Mouse (Mus musculus) CH12.LX (cell line): ENCODE data around the gene Reep6. TPM values are rescaled to one million over a fixed set of nuclear protein-coding genes. Genes with fewer than 3 reads are reported as not detected.

Source experiments
- DNase-seq: peaks from one replicate; pipeline ENCODE4 v3.0.0-alpha.2; 2013; ENCODE audit errors: extremely low read depth
- H3K27ac ChIP-seq: 2 replicates; pipeline ENCODE4 v1.5.1; 2012; ENCODE audit warnings: low read depth, mild to moderate bottlenecking, control low read depth, moderate library complexity; ENCODE audit not compliant: insufficient read depth
- H3K27me3 ChIP-seq: replicated peaks from 2 replicates; pipeline ENCODE3; 2012; ENCODE audit warnings: inconsistent platforms
- H3K36me3 ChIP-seq, 2 experiments: replicated peaks in 1 of 2; 2 replicates each; pipeline versions ENCODE3 to v1.6.1; 2012; ENCODE audit warnings: inconsistent platforms in 1 of 2, low read length in 1 of 2, mild to moderate bottlenecking in 1 of 2, mixed read lengths in 1 of 2, moderate library complexity in 1 of 2; ENCODE audit not compliant: control insufficient read depth in 1 of 2, insufficient read depth in 1 of 2
- H3K4me1 ChIP-seq, 2 experiments: 2 replicates each; pipeline ENCODE4 v1.6.1; 2012; ENCODE audit warnings: inconsistent platforms in 1 of 2, moderate library complexity in 1 of 2; ENCODE audit not compliant: insufficient read depth in 2 of 2, control insufficient read depth in 1 of 2
- H3K4me2 ChIP-seq: 2 replicates; pipeline ENCODE4 v1.6.1; 2012; ENCODE audit warnings: low read depth, mild to moderate bottlenecking, control low read depth; ENCODE audit not compliant: poor library complexity, insufficient read depth, severe bottlenecking
- H3K4me3 ChIP-seq, 3 experiments: fragments of 150-350 bp in 1 of 3; sonication (generic) in 1 of 3; replicated peaks in 1 of 3; 2 replicates each; pipeline versions ENCODE3 to v1.5.1; 2011 to 2012; ENCODE audit warnings: low read depth in 2 of 3, low read length in 2 of 3, mild to moderate bottlenecking in 2 of 3, moderate library complexity in 2 of 3, control low read depth in 1 of 3, improper control_type of control experiment in 1 of 3, inconsistent platforms in 1 of 3, mixed read lengths in 1 of 3; ENCODE audit not compliant: poor library complexity in 1 of 3
- H3K79me2 ChIP-seq: replicated peaks from 2 replicates; pipeline ENCODE4 v1.6.1; 2012; ENCODE audit warnings: mild to moderate bottlenecking, moderate library complexity; ENCODE audit not compliant: control insufficient read depth, poor library complexity, insufficient read depth, severe bottlenecking; ENCODE audit errors: extremely low read depth
- H3K9ac ChIP-seq: 2 replicates; pipeline ENCODE4 v1.6.1; 2012; ENCODE audit warnings: low read depth, mild to moderate bottlenecking, control low read depth, moderate library complexity; ENCODE audit not compliant: insufficient read depth
- H3K9me3 ChIP-seq: replicated peaks from 2 replicates; pipeline ENCODE3; 2012; ENCODE audit warnings: low read length, inconsistent platforms, mixed read lengths
- BHLHE40 ChIP-seq: IDR thresholded peaks from 2 replicates; pipeline ENCODE4 v1.6.1; 2011; ENCODE audit warnings: mild to moderate bottlenecking, low read depth, low read length, improper control_type of control experiment
- CHD2 ChIP-seq: IDR thresholded peaks from 2 replicates; pipeline ENCODE4 v1.6.1; 2011; ENCODE audit warnings: low read length, improper control_type of control experiment
- CTCF ChIP-seq, 2 experiments: IDR thresholded peaks in 1 of 2; conservative IDR thresholded peaks in 1 of 2; 2 replicates each; pipeline ENCODE4 v1.5.1; 2011 to 2012; ENCODE audit warnings: low read depth in 2 of 2, low read length in 2 of 2, improper control_type of control experiment in 1 of 2, inconsistent platforms in 1 of 2, mild to moderate bottlenecking in 1 of 2, moderate library complexity in 1 of 2
- E2F4 ChIP-seq: IDR thresholded peaks from 2 replicates; pipeline ENCODE4 v1.6.1; 2011; ENCODE audit warnings: low read depth, low read length, improper control_type of control experiment; ENCODE audit not compliant: insufficient replicate concordance
- ELF1 ChIP-seq: IDR thresholded peaks from 2 replicates; pipeline ENCODE4 v1.6.1; 2014; ENCODE audit warnings: low read depth, mild to moderate bottlenecking, inconsistent platforms, low read length, improper control_type of control experiment
- ETS1 ChIP-seq: conservative IDR thresholded peaks from 2 replicates; pipeline ENCODE4 v1.6.1; 2012; ENCODE audit warnings: low read depth, mild to moderate bottlenecking, inconsistent platforms, low read length, improper control_type of control experiment, moderate library complexity
- HCFC1 ChIP-seq: IDR thresholded peaks from 2 replicates; pipeline ENCODE4 v1.6.1; 2012; ENCODE audit warnings: low read depth, mild to moderate bottlenecking, inconsistent platforms, low read length, improper control_type of control experiment
- IRF4 ChIP-seq: IDR thresholded peaks from 2 replicates; pipeline ENCODE4 v1.6.1; 2014; ENCODE audit warnings: low read depth, mild to moderate bottlenecking, inconsistent platforms, low read length, improper control_type of control experiment
- JUND ChIP-seq: conservative IDR thresholded peaks from 2 replicates; pipeline ENCODE4 v1.6.1; 2011; ENCODE audit warnings: low read depth, low read length, improper control_type of control experiment
- KAT2A ChIP-seq: IDR thresholded peaks from 2 replicates; pipeline ENCODE4 v1.6.1; 2012; ENCODE audit warnings: low read length, improper control_type of control experiment, inconsistent platforms; ENCODE audit not compliant: insufficient replicate concordance
- MAX ChIP-seq: IDR thresholded peaks from 2 replicates; pipeline ENCODE4 v1.6.1; 2011; ENCODE audit warnings: low read length, improper control_type of control experiment
- MAZ ChIP-seq: IDR thresholded peaks from 2 replicates; pipeline ENCODE4 v1.6.1; 2012; ENCODE audit warnings: low read depth, mild to moderate bottlenecking, inconsistent platforms, low read length, improper control_type of control experiment, moderate library complexity
- MEF2A ChIP-seq: IDR thresholded peaks from 2 replicates; pipeline ENCODE4 v1.6.1; 2014; ENCODE audit warnings: low read depth, mild to moderate bottlenecking, inconsistent platforms, low read length, improper control_type of control experiment, borderline replicate concordance
- MXI1 ChIP-seq: IDR thresholded peaks from 2 replicates; pipeline ENCODE4 v1.6.1; 2011; ENCODE audit warnings: mild to moderate bottlenecking, low read depth, low read length, improper control_type of control experiment
- MYC ChIP-seq: IDR thresholded peaks from 2 replicates; pipeline ENCODE4 v1.6.1; 2011; ENCODE audit warnings: low read depth, mild to moderate bottlenecking, improper control_type of control experiment, low read length
- PAX5 ChIP-seq: IDR thresholded peaks from 2 replicates; pipeline ENCODE4 v1.6.1; 2012; ENCODE audit warnings: low read length, inconsistent platforms, mixed read lengths
- POLR2A ChIP-seq: IDR thresholded peaks from 2 replicates; pipeline ENCODE4 v1.6.1; 2011; ENCODE audit warnings: low read depth, mild to moderate bottlenecking, improper control_type of control experiment, low read length
- RCOR1 ChIP-seq: conservative IDR thresholded peaks from 2 replicates; pipeline ENCODE4 v1.6.1; 2012; ENCODE audit warnings: low read depth, mild to moderate bottlenecking, inconsistent platforms, low read length, improper control_type of control experiment
- SIN3A ChIP-seq: IDR thresholded peaks from 2 replicates; pipeline ENCODE4 v1.6.1; 2012; ENCODE audit warnings: low read length, improper control_type of control experiment, inconsistent platforms
- TBP ChIP-seq: conservative IDR thresholded peaks from 2 replicates; pipeline ENCODE4 v1.6.1; 2011; ENCODE audit warnings: low read depth, low read length, improper control_type of control experiment
- UBTF ChIP-seq: IDR thresholded peaks from 2 replicates; pipeline ENCODE4 v1.6.1; 2012; ENCODE audit warnings: low read depth, mild to moderate bottlenecking, inconsistent platforms, low read length, improper control_type of control experiment, moderate library complexity
- USF2 ChIP-seq: conservative IDR thresholded peaks from 2 replicates; pipeline ENCODE4 v1.6.1; 2011; ENCODE audit warnings: low read depth, low read length, improper control_type of control experiment
- ZC3H11A ChIP-seq: IDR thresholded peaks from 2 replicates; pipeline ENCODE4 v1.6.1; 2012; ENCODE audit warnings: low read depth, mild to moderate bottlenecking, inconsistent platforms, low read length, improper control_type of control experiment
- ZKSCAN1 ChIP-seq: IDR thresholded peaks from 2 replicates; pipeline ENCODE4 v1.6.1; 2012; ENCODE audit warnings: low read depth, inconsistent platforms, low read length, improper control_type of control experiment, borderline replicate concordance
- ZMIZ1 ChIP-seq: IDR thresholded peaks from 2 replicates; pipeline ENCODE4 v1.6.1; 2012; ENCODE audit warnings: low read depth, mild to moderate bottlenecking, inconsistent platforms, low read length, improper control_type of control experiment
- dilution Hi-C: fragments of 300-500 bp; cut with MboI; formaldehyde crosslinking; loops from 2 replicates; pipeline ENCODE4 v1.14.3; 2020; ENCODE audit warnings: low sequenced_read_pairs; ENCODE audit not compliant: extremely low pct_unique_long_range_greater_than_20kb, extremely low pct_ligation_motif_present
- in situ Hi-C: fragments of 300-500 bp; cut with MboI; formaldehyde crosslinking; loops from 3 replicates; pipeline ENCODE4 v1.14.3; 2019; ENCODE audit warnings: low sequenced_read_pairs, low pct_ligation_motif_present, low pct_unique_long_range_greater_than_20kb, mixed read lengths
- polyA plus RNA-seq: library from polyadenylated mRNA; unstranded; fragments of >175 nt; gene quantifications from 2 replicates; pipeline ENCODE4 v1.2.1, GENCODE M21; 2012; ENCODE audit warnings: low read depth; ENCODE audit not compliant: insufficient read length
- total RNA-seq, 2 experiments: library from RNA; depleted of rRNA; stranded (reverse); fragments of 300-350 nt in 1 of 2; fragments of >200 nt in 1 of 2; gene quantifications; 2 replicates each; pipeline ENCODE4 v1.2.3; 2012 to 2014

Gene Reep6
- total and polyA plus RNA-seq, 3 experiments, result 0.48 to 7.5 (median 5.0) TPM

DNA sequence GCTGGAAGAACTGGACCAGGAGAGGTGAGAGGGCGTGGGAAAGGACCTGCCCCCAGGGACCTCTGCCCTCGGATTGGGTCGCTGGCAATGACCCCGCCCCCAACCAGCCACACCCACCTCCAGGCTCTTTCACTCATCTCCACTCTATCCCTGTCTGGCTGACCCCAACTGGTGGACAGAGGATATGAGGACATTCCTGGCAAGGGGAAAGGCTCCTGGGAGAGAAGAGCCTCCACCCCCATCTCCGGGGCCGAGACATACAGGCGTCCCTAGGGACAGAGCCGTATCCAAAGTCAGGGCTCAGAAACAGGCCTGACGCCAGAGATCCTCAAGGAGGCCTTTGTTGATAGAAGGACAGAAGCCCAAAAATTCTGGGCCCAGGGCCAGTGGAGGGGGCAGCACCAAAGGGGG is 27.3 kb upstream of the Reep6 start:
- peak overlapping the region; percentile 30; the same call in 1 of the 2 replicates for H3K4me2 ChIP-seq
- no peak for DNase-seq
- H3K27me3 ChIP-seq, result peaks cover 75% of the 10 kb centered on the region
- in situ Hi-C loops (no loop called here), dilution Hi-C loops (no loop called here)
- H3K9ac ChIP-seq, result no peak overlapping the region
- TF ChIP-seq E2F4 (no peak), PAX5 (no peak), MAZ (no peak), MXI1 (no peak), USF2 (no peak), ZKSCAN1 (no peak), BHLHE40 (no peak), ZC3H11A (no peak), MEF2A (no peak), HCFC1 (no peak), KAT2A (no peak), JUND (no peak), SIN3A (no peak), CHD2 (no peak), ETS1 (no peak), UBTF (no peak), CTCF (conservative IDR thresholded peaks at IDR 0.05 in 1 of 2, IDR thresholded peaks at IDR 0.05 in 1 of 2; ENCODE audit: low read depth in 2 of 2, low read length in 2 of 2) (no peak)
- no peaks in the 10 kb centered on the region for H3K79me2 ChIP-seq
- H3K36me3 ChIP-seq, result no peaks in the 10 kb centered on the region
- peaks cover 0 to 9% of the 10 kb centered on the region in 2 experiments; a peak in 3 of 4 replicates for H3K4me1 ChIP-seq
- no peaks in the 10 kb centered on the region for H3K9me3 ChIP-seq
- no peak overlapping the region for H3K4me3 ChIP-seq
- no peak overlapping the region for H3K27ac ChIP-seq

DNA sequence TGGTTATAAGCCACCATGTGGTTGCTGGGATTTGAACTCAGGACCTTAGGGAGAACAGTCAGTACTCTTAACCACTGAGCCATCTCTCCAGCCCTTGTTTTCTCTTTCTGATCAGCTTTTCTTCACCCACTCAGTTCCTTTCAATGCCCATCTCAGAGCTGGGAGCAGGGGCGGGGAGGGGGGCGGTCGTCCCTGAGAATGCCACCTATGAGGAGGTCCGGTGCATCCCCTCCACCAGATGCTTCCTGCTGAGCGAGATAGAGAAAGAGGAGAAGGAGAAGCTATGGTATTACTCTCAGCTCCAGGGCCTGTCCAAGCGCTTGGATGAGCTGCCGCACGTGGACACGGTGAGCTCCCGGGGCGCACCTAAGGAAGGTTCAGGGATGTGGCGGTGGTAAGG is 25.3 kb upstream of the Reep6 start:
- Histone ChIP-seq H3K79me2 (no peaks in the 10 kb centered on the region), H3K4me2 (0 out of 2 replicates have a peak overlapping the region, but pooled peaks have one; percentile 1), H3K9me3 (no peaks in the 10 kb centered on the region), H3K4me1 (peaks cover 0 to 9% of the 10 kb centered on the region in 2 experiments; a peak in 3 of 4 replicates), H3K27ac (no peak overlapping the region), H3K36me3 (no peaks in the 10 kb centered on the region), H3K27me3 (peaks cover 86% of the 10 kb centered on the region), H3K4me3 (peak overlapping the region in 1 of 3 experiments; percentile 2), H3K9ac (no peak overlapping the region)
- dilution Hi-C loops (no loop called here), in situ Hi-C loops (no loop called here)
- DNase-seq, result no peak
- TF ChIP-seq MAX (no peak), IRF4 (no peak), ZC3H11A (no peak), ZMIZ1 (no peak), ELF1 (no peak), BHLHE40 (no peak), E2F4 (no peak), ZKSCAN1 (no peak), MYC (no peak), POLR2A (no peak), RCOR1 (no peak), TBP (no peak), HCFC1 (no peak), USF2 (no peak)
- TF ChIP-seq, all 38 proteins: peak for 0
